Mouse (Mus musculus): ENCODE measurements at regions not wholly inside any gene's neighbourhood (a gene's known extent, or its start where the extent isn't known, plus 50 kb on each side); places are given as distances from the start of the nearest gene placed in this dataset.

- no peaks in the 10 kb centered on the region for H3K4me1 ChIP-seq (ENCODE audit: control insufficient read depth, insufficient read depth, low read length)
- TF ChIP-seq POLR2A (IDR thresholded peaks at IDR 0.05; ENCODE audit: extremely low read depth, insufficient read depth, low read length) (no peak), CTCF (IDR thresholded peaks at IDR 0.05; ENCODE audit: extremely low read depth, insufficient read depth, low read length) (no peak)
- no peak overlapping the region for H3K4me3 ChIP-seq (ENCODE audit: insufficient read depth, low read length)
- H3K27ac ChIP-seq (ENCODE audit: insufficient read depth, low read length) = no peak overlapping the region
Measured at GRCm38 (mm10) chr5:100982573-100982936, 137.0 kb downstream of the Gpat3 start.

- no peaks in the 10 kb centered on the region for H3K4me1 ChIP-seq (ENCODE audit: control insufficient read depth, insufficient read depth, low read length)
- TF ChIP-seq POLR2A (IDR thresholded peaks at IDR 0.05; ENCODE audit: extremely low read depth, insufficient read depth, low read length) (no peak), CTCF (IDR thresholded peaks at IDR 0.05; ENCODE audit: extremely low read depth, insufficient read depth, low read length) (no peak)
- no peak overlapping the region for H3K27ac ChIP-seq (ENCODE audit: insufficient read depth, low read length)
- no peak overlapping the region for H3K4me3 ChIP-seq (ENCODE audit: insufficient read depth, low read length)
Measured at GRCm38 (mm10) chr5:100981849-100982572, 136.5 kb downstream of the Gpat3 start.

GRCm38 (mm10) chr5:100976736-100977135 lies 131.2 kb downstream of the Gpat3 start:
- TF ChIP-seq POLR2A (IDR thresholded peaks at IDR 0.05; ENCODE audit: extremely low read depth, insufficient read depth, low read length) = no peak
- no peak for TF ChIP-seq CTCF (IDR thresholded peaks at IDR 0.05; ENCODE audit: extremely low read depth, insufficient read depth, low read length)
- H3K4me1 ChIP-seq (ENCODE audit: control insufficient read depth, insufficient read depth, low read length) = no peaks in the 10 kb centered on the region
- no peak overlapping the region for H3K4me3 ChIP-seq (ENCODE audit: insufficient read depth, low read length)

GRCm38 (mm10) chr5:100951210-100951609 lies 105.7 kb downstream of the Gpat3 start:
- TF ChIP-seq POLR2A (IDR thresholded peaks at IDR 0.05; ENCODE audit: extremely low read depth, insufficient read depth, low read length) = no peak
- TF ChIP-seq CTCF (IDR thresholded peaks at IDR 0.05; ENCODE audit: extremely low read depth, insufficient read depth, low read length) = no peak

More at GRCm38 (mm10) chr5:100976736-100977135, 131.2 kb downstream of the Gpat3 start:
- H3K27ac ChIP-seq (ENCODE audit: insufficient read depth, low read length) = no peak overlapping the region

More at GRCm38 (mm10) chr5:100951210-100951609, 105.7 kb downstream of the Gpat3 start:
- Histone ChIP-seq H3K4me3 (ENCODE audit: insufficient read depth, low read length) (no peak overlapping the region), H3K27ac (ENCODE audit: insufficient read depth, low read length) (no peak overlapping the region), H3K4me1 (ENCODE audit: control insufficient read depth, insufficient read depth, low read length) (no peaks in the 10 kb centered on the region)
